Mouse (Mus musculus) cerebellum, postnatal 10 days (tissue): ENCODE measurements around the gene Traf1.

Experiments used
- DNase-seq, 2 experiments: peaks; one replicate each; pipeline ENCODE4 v3.0.0; 2021; ENCODE audit warnings: mixed read lengths in 2 of 2

Traf1 gene

DNA sequence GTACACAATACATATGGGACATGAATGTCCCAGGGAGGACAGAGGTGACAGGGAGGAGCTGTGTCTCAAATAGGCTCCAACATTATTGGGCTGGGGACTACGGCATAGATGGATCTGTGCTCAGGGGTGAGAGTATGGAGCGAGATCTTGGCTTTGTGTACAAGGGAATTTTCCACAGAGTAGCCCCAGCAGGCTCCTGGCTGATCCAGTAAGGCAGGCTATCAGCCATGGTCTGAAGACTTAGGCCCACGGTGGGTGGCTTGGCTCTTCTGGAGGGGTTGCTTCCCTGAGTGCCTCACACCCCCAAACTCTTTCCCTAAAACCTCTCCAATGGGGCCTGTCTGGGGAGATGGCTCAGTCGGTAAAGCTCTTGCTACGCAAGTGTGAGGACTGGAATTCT is 21.3 kb downstream of the Traf1 start:
- peak; percentile 75 to 85 for DNase-seq

DNA sequence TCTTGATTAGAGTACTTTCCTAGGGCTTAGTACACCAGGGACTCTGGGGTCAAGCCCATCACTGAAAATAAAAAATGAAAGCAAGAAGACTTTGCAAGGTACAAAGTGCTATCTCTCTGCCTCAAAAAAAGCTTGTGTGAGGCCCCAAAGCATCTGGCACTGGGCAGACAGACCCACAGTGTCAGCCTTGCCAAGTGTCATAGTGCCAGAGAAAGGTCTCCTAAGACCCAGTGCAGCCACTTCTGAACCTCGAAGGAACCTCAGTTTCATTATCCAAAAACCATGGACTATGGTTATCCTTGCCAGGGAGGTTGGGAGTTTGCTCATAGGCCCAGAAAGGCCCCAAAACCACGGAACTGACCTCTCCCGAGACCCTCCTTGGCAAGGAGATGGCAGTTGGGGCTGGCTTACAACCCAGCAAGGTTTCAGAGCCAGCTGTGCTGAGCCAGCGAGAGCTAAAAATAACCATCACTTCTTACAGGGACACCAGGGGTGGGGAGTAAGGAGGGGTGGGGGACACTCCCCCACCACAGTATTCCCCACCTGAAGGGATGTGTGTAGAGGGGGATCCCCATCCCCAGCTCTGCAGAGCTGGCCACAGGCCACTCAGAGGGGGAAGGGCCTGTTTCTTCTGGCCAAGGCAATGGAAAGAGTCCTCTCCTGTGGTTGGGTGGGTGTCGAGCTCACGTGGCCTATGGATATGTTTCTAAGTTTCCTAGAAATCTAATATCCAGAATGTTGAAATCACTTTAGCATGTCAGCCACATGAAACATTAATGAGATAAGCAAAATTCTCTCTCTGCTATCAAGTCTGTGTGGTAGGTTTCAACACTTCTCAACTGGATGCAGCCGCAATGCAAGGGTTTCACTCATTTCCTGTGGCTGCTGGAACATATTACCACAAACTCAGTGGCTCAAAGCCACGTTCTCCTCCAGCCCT is 23.0 kb downstream of the Traf1 start:
- peak; percentile 54 to 66 for DNase-seq

DNA sequence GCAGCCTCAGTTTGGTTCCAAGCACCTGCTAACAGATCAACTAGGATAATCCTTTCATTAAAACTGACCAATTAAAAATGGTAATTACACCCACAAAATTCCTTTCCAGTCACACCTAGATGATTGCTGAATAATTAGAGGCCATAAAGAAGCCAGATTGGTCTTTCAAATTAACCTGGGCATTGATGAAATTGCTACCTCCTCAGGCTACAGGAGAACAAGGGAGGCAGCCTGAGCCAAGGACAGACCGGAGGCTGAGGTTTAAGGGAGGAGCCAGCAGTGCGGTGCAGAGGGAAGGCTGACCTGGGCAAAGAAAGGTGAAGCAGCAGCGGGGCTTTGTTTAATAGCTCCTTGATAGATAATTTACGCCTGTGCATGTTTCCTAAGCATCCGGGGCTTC is 24.1 kb downstream of the Traf1 start:
- DNase-seq, result no peak

DNA sequence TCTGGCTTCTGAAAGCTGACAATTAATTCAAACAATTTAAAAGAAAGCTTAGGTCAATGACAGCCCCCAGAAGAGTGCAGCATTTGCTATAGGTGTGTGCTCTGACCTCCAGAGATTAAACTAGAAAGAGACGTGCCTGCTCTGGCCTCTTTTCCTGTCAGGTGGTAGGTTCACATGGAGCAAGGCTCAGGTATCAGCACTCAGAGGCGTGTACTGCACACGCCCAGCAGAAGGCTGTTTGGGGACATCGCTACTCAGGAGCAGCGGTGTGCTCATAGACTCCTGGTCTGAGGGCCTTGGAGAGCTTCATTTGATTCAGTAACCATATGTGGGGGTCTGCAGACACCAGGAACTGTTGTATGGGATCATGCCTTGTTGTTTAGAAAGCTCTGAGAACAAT is 34.3 kb downstream of the Traf1 start:
- no peak for DNase-seq

DNA sequence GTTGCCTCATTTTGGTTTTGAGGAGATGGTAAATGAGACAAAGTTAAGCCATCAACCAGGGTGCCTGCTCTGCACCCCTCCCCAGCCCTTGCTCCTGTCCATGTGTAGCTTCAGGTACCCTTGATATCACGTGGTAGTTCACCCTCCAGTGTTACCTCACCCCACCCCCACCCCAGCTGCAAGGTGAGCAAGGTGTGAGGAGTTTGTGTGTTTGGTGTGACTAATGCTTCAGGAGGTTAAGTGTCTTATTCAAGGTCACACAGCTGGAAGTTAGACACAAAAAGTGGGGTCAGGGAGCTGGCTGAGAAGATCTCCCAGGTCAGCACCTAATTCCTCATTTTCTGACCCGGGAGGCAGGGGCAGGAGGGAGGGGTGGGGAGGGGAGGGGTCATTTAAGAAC is 38.8 kb downstream of the Traf1 start:
- DNase-seq, result no peak

DNA sequence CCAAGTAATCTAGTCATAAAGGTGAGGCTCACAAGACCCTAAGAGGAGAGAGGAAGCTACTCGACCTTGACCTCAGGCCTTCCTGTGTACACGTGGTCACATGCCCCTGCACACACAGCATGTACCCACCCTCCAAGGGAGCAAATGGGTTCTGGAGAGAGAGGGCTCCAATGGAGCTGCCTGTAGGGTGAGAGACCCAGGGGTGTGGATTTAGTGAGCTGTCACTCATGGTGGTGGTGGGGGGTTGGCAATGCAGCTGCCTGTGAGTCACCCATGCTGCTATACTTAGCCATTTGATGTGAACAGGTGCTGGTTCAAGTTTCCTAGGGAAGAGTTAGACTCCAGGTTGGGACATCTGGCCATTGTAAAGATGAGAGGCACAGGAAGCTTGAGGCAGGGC is 41.4 kb downstream of the Traf1 start:
- no peak for DNase-seq

DNA sequence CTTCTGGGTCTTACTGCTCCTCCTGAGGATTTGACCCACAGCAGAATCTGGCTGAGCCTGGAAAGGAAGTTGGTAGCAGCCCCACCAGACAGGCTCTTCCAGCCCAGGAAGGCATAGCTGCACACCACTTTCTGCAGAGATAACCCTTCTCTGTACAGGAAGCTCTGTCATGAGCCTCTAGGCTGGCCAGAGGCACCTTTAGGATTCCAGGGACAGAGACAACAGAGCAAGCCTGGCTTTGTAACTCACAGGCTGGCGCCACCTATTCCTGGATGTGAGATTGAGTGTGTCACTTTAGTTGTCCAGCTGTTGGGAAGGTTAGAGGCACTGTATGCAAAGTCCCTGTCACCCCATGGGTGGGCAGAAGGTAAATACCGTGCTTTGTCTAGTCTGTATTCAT is 46.5 kb downstream of the Traf1 start:
- DNase-seq, result no peak

DNA sequence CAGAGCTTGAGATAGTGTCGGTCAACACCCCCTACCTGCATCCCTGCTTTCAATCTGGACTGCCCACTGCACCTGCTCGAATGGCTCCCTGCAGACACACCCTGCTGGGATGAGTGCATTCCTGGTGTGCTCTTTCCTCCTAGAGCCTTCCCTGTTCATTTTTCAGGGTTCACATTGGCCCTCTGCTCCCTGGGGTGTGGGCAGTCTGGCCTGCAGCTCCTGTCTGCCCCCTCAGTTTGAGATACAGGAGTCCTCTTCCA is 46.8 kb downstream of the Traf1 start:
- DNase-seq, result no peak

DNA sequence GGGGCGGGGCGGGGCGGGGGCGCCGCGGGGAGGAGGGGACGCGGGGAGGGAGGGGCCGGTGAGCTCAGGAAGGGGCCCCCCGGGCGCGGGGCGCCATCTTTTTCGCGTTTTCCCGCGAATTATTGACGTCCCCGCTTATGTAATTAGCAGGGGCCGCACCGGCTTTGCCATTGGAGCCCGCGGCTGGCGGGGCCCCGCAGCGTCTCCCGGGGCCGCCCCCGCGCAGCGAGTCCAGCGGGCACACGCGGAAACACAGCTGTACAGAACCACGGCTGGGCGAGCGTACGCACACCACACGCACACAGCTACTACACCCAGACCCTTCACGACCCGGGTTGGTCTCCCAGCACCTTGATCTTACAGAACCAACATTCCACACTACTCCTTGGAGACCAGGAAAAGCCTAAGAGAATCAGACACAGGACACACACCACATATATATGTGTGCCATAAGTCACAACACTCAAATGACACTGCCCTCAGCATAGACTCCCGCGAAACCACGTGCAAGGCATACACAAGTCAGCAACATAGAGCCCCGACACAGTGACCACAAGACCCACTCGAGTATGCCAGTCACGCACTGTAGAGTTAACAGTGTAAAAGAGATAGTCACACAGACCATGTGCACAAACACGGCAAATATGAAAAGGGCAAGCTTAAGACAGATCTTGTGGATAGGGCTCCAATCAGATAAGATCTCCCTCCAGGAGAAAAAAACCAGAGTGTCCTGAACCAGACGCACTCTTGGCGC is 47.3 kb downstream of the Traf1 start:
- peak in 1 of 2 experiments; percentile 39 for DNase-seq

DNA sequence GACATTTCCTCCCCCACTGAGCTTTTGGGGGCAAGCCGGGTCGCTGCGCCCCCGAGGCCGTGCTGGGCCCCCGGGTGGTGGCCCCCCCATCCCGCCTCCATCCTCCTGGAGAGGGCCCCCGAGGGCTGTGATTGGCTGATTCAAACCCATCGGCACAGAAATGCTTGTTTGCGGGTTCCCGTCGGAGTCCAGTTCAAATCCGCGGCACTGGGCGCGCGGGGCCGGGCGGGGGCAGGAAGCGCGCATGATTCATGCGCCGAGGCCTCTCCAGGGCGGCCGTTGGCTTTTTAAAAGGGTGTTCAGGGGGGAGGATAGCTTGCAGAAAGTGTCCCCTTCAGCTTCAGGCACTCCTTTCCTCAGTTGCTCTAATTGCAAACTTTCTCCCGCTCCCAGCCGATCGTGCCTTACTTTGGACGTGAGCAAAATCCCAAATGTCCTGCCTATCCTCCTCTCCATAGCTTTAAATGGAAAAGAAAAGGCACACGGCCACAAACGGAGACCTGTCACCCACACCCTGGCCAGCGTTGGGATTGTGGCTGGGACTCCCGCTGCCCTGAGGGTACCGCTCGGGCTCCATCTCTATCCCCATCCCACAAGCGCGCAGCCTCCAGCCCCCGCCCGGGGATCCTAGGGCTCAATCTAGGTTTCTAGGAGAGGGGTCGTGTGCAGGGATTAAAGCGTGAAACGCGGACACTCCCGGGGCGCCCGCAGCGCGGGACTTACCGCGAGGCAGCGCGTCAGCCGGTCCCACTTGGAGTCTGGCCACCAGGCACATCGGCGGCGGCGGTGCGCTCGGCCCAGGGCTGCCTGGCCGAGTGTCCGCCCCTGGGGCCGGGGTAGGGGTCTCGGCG is 48.1 kb downstream of the Traf1 start, which contains the start of gene Phf19:
TSS of gene Phf19 (minus strand) at position 809 of the 851 bp plus-strand sequence.
- DNase-seq, result peak; percentile 40 to 45

DNA sequence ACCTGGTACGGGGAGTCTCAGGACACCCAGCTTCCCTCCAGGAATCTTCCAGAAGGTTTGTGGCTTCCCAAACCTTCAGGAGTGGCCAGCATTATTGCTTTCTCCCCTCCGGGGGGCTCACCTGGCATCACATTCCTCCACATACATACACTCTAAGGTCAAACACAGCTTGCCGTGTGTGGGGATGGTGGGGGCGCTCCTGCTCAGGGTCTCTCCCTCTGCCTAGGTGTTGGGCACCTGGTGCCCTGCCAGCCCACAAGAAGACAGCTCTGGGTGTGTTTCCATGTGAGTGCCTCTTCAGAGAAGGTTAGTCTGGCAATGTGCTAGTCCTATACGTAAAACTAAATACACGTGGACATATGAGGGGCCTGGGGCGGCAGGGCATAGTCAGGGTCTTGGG is 49.0 kb downstream of the Traf1 start:
- no peak for DNase-seq

DNA sequence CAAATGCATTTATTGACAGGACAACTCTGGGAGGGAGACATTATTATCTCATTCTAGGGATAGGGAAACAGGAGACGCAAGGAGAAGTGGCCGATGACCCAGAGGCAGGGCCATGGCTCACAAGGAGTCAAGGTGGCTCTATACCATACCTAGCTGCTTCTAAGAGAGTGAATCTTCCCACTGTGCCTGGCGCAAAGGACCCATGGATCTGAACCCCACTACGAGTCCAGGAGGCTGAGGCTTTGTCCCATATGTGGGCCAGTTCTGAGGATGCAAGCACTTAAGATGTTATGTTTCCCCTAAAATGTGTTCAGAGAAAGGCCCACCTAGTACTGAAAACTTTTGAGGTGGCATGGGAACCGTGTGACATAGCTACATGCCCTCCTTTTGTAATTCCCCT is 49.7 kb downstream of the Traf1 start:
- no peak for DNase-seq

DNA sequence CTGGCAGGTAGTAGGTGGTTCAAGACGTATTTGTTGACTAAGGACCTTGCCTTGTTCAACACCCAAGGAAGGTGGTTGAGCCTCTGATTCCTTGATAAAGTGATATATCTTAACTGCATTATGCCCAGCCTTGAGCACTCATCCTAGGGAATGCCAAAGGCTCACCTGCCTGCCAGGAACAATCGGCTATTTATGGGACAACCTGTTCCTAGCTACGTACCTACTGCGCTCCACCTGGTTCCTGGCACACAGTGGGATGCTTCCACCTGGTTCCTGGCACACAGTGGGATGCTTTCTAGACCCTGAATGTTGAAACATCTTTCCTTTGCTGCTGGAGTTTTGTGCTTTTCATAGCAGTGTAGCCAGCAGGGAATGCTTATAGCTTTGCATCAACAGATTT is 51.9 kb downstream of the Traf1 start:
- DNase-seq, result no peak

DNA sequence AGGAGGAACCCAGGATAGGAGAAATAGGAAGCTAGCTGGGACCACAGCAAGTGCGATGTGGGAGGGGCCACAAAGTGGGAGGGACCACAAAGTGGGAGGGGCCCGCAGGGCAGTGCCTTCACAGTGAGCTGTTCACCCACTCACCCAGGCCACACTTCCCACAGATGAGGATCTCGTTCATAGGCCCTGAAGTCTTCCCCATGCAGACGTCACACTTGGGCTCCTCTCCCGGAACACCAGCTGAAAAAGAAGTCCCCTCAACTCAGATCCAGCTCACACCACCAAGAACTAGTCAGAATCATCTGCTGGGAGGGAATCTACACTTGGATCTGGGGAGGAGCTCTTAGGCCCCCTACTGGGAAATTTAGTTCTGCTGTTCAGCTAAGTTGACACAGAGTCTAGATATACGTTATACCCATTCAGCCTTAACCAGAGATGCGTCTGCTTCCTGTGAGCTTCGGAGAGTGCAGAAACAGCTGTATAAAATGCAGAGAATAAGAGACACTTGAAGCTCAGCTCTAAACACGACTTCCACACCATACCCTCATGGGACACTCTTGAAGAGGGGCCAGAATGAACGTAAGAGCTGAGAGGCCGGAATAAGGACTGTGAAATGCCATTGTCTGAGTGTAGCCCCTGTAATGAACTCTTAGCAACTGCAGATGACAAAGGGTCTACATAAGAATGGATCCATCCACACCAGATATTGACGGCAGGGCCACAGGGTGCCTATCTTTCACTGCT is 54.5 kb downstream of the Traf1 start:
- DNase-seq, result peak; percentile 32 to 36

DNA sequence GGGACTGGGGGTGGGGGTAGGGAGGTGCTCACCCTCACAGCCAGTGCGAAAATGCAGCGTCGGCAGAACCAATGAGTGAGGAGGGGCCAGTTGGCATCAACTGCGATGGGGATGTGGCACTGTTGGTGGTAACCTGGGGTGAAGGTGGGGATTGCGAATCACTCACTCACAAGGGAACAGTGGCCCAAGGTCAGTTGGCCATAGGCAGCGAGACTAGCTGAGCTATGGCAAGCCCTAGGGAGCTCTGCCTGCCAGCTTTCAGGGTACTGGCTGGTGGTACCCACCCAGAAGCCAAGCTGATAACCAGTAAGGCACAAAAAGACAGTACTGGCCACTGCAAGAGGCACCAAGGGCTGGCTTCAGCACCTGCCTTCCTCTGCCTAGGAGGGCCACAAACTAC is 55.1 kb downstream of the Traf1 start:
- peak; percentile 30 to 31 for DNase-seq

DNA sequence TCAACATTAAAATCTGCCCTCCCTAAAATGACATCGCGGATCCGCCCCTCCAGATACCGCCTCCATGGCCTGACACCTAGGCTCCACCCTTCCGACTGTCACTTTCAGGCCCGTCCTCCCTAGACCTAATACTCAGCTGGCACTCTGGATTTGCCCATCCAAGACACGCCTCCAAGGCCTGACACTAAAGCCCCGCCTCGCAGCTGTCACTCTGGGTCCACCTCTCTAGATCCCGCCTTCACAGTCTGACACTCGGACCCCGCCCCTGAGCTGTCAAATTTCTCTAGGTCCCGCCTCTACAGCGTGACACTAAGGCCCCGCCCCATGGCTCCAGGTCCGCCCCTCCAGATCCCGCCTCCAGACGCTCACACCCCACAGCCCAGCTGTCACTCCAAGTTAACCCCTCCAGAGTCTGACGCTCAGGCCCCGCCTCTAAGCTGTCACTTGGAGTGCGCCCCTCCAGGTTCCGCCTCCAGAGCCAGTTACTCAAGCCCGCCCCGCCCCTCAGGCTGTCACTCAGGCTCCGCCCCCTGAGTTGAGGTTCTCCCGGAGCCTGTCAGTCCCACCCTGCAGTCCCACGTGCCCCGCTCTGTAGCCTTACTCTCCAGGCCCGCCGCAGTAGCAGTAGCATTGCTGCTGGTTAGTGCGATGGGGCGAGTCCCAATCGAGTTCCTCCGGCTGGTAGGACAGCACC is 56.6 kb downstream of the Traf1 start:
- DNase-seq, result peak; percentile 99

DNA sequence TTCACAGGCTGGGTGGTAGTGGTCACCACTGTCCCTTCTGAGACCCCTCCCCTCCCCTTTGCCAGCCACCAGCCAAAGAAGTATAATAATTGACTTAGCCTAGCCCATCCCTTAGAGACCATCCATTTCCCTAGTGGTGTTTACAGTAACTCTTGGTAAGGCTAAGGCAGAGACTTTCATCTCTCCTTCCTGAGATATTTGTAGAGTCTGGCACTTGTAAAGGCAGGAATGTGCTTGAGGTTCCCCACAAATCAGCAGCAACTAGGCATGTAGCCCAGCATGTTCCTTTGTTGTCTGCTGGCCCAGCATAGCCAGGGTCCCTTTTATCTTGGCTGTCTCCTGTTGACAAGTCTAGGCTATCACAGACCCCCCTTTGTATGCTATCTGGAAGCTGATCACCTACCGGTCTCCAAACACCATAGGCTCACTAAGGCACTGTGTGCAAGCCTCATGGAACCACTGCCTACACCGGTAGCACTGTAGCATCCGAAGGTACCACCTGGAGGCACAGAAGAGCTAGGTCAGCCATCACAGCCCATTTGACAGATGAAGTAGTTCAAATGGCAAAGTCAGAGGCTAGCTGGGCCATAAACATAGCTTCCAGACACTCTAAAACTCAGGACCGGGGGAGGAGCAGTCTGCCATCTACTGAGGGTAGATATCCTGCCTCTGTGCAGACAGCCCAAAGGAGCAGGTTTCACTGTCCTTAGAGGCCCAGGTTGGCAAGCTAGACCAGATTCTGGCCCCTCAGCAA is 57.7 kb downstream of the Traf1 start:
- DNase-seq, result no peak

DNA sequence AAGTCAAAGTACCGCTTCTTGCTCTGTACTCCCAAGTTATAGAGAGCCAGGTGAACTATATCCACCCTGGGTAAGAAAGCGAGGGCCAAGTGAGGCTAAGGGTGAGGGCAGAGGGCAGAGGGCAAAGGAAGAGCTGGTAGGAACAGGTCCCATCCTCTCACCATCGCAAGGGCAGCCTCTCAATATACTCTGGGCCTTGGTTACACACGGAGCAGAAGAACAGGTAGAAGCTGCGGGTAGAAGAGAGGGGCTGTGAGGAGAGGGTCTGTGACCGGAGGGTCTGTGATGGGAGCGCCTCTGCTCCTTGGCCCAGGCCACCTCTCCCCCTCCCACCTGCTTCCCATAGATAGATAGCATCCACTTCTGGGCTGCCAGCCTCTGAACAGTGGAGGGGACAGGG is 58.4 kb downstream of the Traf1 start:
- no peak for DNase-seq

DNA sequence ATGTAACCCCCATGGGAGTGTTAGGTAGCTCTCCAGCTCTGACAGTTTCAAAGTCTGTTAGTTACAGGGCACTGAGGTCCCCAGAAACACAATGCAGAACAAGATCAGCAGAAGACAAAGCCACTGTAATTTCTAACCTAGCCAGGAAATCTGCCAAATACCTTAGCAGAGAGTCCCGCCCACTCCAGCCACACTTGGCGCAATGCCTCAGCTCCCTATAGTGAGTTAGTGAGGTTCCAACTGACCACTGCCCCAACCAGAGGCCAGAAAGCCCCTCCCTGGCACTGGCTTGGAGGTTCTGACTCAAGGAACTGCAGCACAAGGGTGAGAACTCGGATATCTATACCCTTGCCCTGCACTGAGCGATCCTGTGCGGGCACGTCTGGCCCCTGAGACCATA is 58.8 kb downstream of the Traf1 start:
- peak in 1 of 2 experiments; percentile 26 for DNase-seq

DNA sequence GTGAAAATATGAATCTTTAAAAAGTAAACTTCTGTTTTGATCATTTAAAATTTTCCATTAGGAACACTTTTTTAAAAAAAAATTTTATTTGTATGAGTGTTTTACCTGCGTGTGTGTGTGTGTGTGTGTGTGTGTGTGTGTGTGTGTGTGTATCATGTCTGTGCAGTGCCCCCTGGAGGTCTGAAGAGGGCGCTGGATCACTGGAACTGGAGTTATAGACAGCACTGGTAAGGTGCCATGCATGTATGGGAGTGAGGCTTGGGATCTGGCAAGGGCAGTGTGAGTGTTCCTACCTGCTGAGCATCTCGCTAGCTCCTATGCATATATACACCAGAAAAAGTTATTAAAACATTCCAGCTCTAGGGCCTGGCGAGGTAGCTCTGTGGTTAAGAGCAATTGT is 59.8 kb downstream of the Traf1 start:
- peak; percentile 22 to 31 for DNase-seq

DNA sequence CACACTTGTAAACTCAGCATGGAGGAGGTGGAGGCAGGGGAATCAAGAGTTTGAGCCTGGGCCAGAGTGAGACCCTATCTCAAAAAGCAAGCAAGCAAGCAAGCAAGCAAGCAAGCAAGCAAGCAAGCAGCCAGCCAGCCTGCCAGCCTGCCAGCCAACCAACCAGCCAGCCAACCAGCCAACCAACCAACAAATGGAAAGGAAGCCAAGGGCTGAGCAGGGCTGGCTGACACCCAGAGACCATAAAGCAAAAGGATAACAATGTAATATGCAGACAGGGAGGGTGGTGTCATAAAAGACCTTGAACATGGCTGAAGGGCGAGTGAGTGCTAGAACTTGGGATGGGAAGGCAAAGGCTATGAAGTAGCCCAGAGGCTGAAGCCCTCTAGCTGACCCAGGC is 61.2 kb downstream of the Traf1 start:
- peak; percentile 87 for DNase-seq
